Mouse (Mus musculus) MEL (cell line): ENCODE measurements around the gene Aip. TPM values are rescaled to one million over a fixed set of nuclear protein-coding genes. Genes with fewer than 3 reads are reported as not detected.

ENCODE experiments used
- DNase-seq: peaks from one replicate; pipeline ENCODE4 v3.0.0; 2011; ENCODE audit warnings: low read depth, low spot score
- H3K27ac ChIP-seq: 2 replicates; pipeline ENCODE4 v1.5.1; 2012; ENCODE audit warnings: low read depth, mild to moderate bottlenecking, control low read depth, low read length, moderate library complexity; ENCODE audit not compliant: control insufficient read depth
- H3K27me3 ChIP-seq, 2 experiments: fragments of 150-350 bp in 1 of 2; sonication (generic) in 1 of 2; 2 replicates each; pipeline ENCODE4 v1.6.1; 2012; ENCODE audit warnings: low read length in 2 of 2, mild to moderate bottlenecking in 2 of 2, improper control_type of control experiment in 1 of 2, moderate library complexity in 1 of 2; ENCODE audit not compliant: insufficient read depth in 2 of 2, control insufficient read depth in 1 of 2
- H3K36me3 ChIP-seq, 2 experiments: 2 replicates each; pipeline ENCODE4 v1.6.1; 2012 to 2014; ENCODE audit warnings: low read length in 2 of 2, improper control_type of control experiment in 1 of 2, inconsistent platforms in 1 of 2, mild to moderate bottlenecking in 1 of 2; ENCODE audit not compliant: insufficient read depth in 2 of 2, control insufficient read depth in 1 of 2
- H3K4me1 ChIP-seq, 2 experiments: fragments of 150-350 bp in 1 of 2; sonication (generic) in 1 of 2; 2 replicates each; pipeline ENCODE4 v1.6.1; 2012; ENCODE audit warnings: low read length in 2 of 2, improper control_type of control experiment in 1 of 2, mild to moderate bottlenecking in 1 of 2; ENCODE audit not compliant: insufficient read depth in 2 of 2, control insufficient read depth in 1 of 2
- H3K4me3 ChIP-seq, 2 experiments: fragments of 150-350 bp in 1 of 2; sonication (generic) in 1 of 2; 2 replicates each; pipeline ENCODE4 v1.5.1; 2012; ENCODE audit warnings: low read depth in 2 of 2, low read length in 2 of 2, mild to moderate bottlenecking in 2 of 2, moderate library complexity in 2 of 2, control low read depth in 1 of 2, improper control_type of control experiment in 1 of 2; ENCODE audit not compliant: control insufficient read depth in 1 of 2, insufficient read depth in 1 of 2
- H3K79me2 ChIP-seq: 2 replicates; pipeline ENCODE4 v1.6.1; 2012; ENCODE audit warnings: mild to moderate bottlenecking, low read length, moderate library complexity; ENCODE audit not compliant: control insufficient read depth, poor library complexity, insufficient read depth
- H3K9ac ChIP-seq: 2 replicates; pipeline ENCODE4 v1.6.1; 2012; ENCODE audit warnings: low read depth, mild to moderate bottlenecking, control low read depth, low read length, moderate library complexity; ENCODE audit not compliant: control insufficient read depth, poor library complexity, severe bottlenecking
- H3K9me3 ChIP-seq: fragments of 150-350 bp; sonication (generic); replicated peaks from 2 replicates; pipeline ENCODE4 v1.6.1; 2012; ENCODE audit warnings: mild to moderate bottlenecking, low read length, improper control_type of control experiment, moderate library complexity; ENCODE audit not compliant: insufficient read depth
- BHLHE40 ChIP-seq: IDR thresholded peaks from 2 replicates; pipeline ENCODE4 v1.6.1; 2012; ENCODE audit warnings: low read depth, mild to moderate bottlenecking, inconsistent platforms, low read length, improper control_type of control experiment, borderline replicate concordance
- CHD1 ChIP-seq: IDR thresholded peaks from 2 replicates; pipeline ENCODE4 v1.6.1; 2012; ENCODE audit warnings: low read depth, mild to moderate bottlenecking, inconsistent platforms, low read length, improper control_type of control experiment
- CHD2 ChIP-seq: IDR thresholded peaks from 2 replicates; pipeline ENCODE4 v1.6.1; 2011; ENCODE audit warnings: low read length, improper control_type of control experiment
- CTCF ChIP-seq, 3 experiments: IDR thresholded peaks in 2 of 3; conservative IDR thresholded peaks in 1 of 3; 2 replicates each; pipeline ENCODE4 v1.5.1; 2011 to 2012; ENCODE audit warnings: low read length in 3 of 3, low read depth in 2 of 3, mild to moderate bottlenecking in 2 of 3, improper control_type of control experiment in 1 of 3, inconsistent platforms in 1 of 3, mixed read lengths in 1 of 3, moderate library complexity in 1 of 3; ENCODE audit not compliant: control insufficient read depth in 1 of 3, insufficient read depth in 1 of 3, poor library complexity in 1 of 3, severe bottlenecking in 1 of 3
- E2F4 ChIP-seq: IDR thresholded peaks from 2 replicates; pipeline ENCODE4 v1.6.1; 2011; ENCODE audit warnings: low read depth, low read length, improper control_type of control experiment, borderline replicate concordance
- ELF1 ChIP-seq: IDR thresholded peaks from 2 replicates; pipeline ENCODE4 v1.6.1; 2014; ENCODE audit warnings: low read depth, mild to moderate bottlenecking, inconsistent platforms, low read length, improper control_type of control experiment, moderate library complexity
- ETS1 ChIP-seq: IDR thresholded peaks from 2 replicates; pipeline ENCODE4 v1.6.1; 2012; ENCODE audit warnings: low read depth, mild to moderate bottlenecking, inconsistent platforms, low read length, improper control_type of control experiment, moderate library complexity
- GABPA ChIP-seq: IDR thresholded peaks from 2 replicates; pipeline ENCODE4 v1.6.1; 2012; ENCODE audit warnings: low read depth, mild to moderate bottlenecking, inconsistent platforms, low read length, improper control_type of control experiment, moderate library complexity
- GATA1 ChIP-seq: IDR thresholded peaks from 2 replicates; pipeline ENCODE4 v1.6.1; 2011; ENCODE audit warnings: low read depth, low read length, improper control_type of control experiment
- KAT2A ChIP-seq: conservative IDR thresholded peaks from 2 replicates; pipeline ENCODE4 v1.6.1; 2012; ENCODE audit warnings: low read depth, low read length, improper control_type of control experiment, inconsistent platforms
- MAFK ChIP-seq: IDR thresholded peaks from 2 replicates; pipeline ENCODE4 v1.6.1; 2011; ENCODE audit warnings: low read depth, mild to moderate bottlenecking, low read length, improper control_type of control experiment, borderline replicate concordance
- MAX ChIP-seq: IDR thresholded peaks from 2 replicates; pipeline ENCODE4 v1.6.1; 2011; ENCODE audit warnings: low read length, improper control_type of control experiment
- MEF2A ChIP-seq: IDR thresholded peaks from 2 replicates; pipeline ENCODE4 v1.6.1; 2014; ENCODE audit warnings: low read depth, mild to moderate bottlenecking, inconsistent platforms, low read length, improper control_type of control experiment; ENCODE audit not compliant: poor library complexity, insufficient replicate concordance, severe bottlenecking; ENCODE audit errors: extremely low read depth
- MXI1 ChIP-seq: IDR thresholded peaks from 2 replicates; pipeline ENCODE4 v1.6.1; 2011; ENCODE audit warnings: mild to moderate bottlenecking, low read depth, low read length, improper control_type of control experiment
- MYB ChIP-seq: IDR thresholded peaks from 2 replicates; pipeline ENCODE4 v1.6.1; 2011; ENCODE audit warnings: mild to moderate bottlenecking, low read depth, low read length, improper control_type of control experiment
- MYC ChIP-seq: IDR thresholded peaks from 2 replicates; pipeline ENCODE4 v1.6.1; 2011; ENCODE audit warnings: low read depth, mild to moderate bottlenecking, low read length, improper control_type of control experiment, moderate library complexity
- NELFE ChIP-seq: IDR thresholded peaks from 2 replicates; pipeline ENCODE4 v1.6.1; 2011; ENCODE audit warnings: low read depth, low read length, improper control_type of control experiment
- NRF1 ChIP-seq: IDR thresholded peaks from 2 replicates; pipeline ENCODE4 v1.6.1; 2014; ENCODE audit warnings: low read depth, mild to moderate bottlenecking, inconsistent platforms, low read length, improper control_type of control experiment, moderate library complexity; ENCODE audit not compliant: poor library complexity, insufficient read depth, severe bottlenecking
- POLR2A ChIP-seq, 2 experiments: IDR thresholded peaks; 2 replicates each; pipeline ENCODE4 v1.6.1; 2011 to 2012; ENCODE audit warnings: low read length in 2 of 2, mild to moderate bottlenecking in 2 of 2, control low read depth in 1 of 2, improper control_type of control experiment in 1 of 2, low read depth in 1 of 2, moderate library complexity in 1 of 2; ENCODE audit not compliant: control insufficient read depth in 1 of 2, insufficient read depth in 1 of 2, poor library complexity in 1 of 2
- POLR2AphosphoS5 ChIP-seq: IDR thresholded peaks from 2 replicates; pipeline ENCODE4 v1.6.1; 2012; ENCODE audit warnings: low read depth, borderline replicate concordance, mild to moderate bottlenecking, inconsistent platforms, low read length, moderate library complexity, mixed read lengths
- RCOR1 ChIP-seq: IDR thresholded peaks from 2 replicates; pipeline ENCODE4 v1.6.1; 2012; ENCODE audit warnings: low read depth, mild to moderate bottlenecking, inconsistent platforms, low read length, improper control_type of control experiment
- SMC3 ChIP-seq: IDR thresholded peaks from 2 replicates; pipeline ENCODE4 v1.6.1; 2011; ENCODE audit warnings: low read depth, low read length, improper control_type of control experiment
- TAL1 ChIP-seq: IDR thresholded peaks from 2 replicates; pipeline ENCODE4 v1.6.1; 2012; ENCODE audit warnings: mild to moderate bottlenecking, inconsistent platforms, low read length, moderate library complexity, mixed read lengths
- TCF12 ChIP-seq: IDR thresholded peaks from 2 replicates; pipeline ENCODE4 v1.6.1; 2014; ENCODE audit warnings: low read depth, mild to moderate bottlenecking, inconsistent platforms, low read length, improper control_type of control experiment, moderate library complexity
- ZC3H11A ChIP-seq: IDR thresholded peaks from 2 replicates; pipeline ENCODE4 v1.6.1; 2012; ENCODE audit warnings: low read depth, mild to moderate bottlenecking, inconsistent platforms, low read length, improper control_type of control experiment
- ZKSCAN1 ChIP-seq: IDR thresholded peaks from 2 replicates; pipeline ENCODE4 v1.6.1; 2012; ENCODE audit warnings: low read depth, mild to moderate bottlenecking, inconsistent platforms, low read length, improper control_type of control experiment, moderate library complexity
- ZMIZ1 ChIP-seq: IDR thresholded peaks from 2 replicates; pipeline ENCODE4 v1.6.1; 2012; ENCODE audit warnings: low read depth, mild to moderate bottlenecking, inconsistent platforms, low read length, improper control_type of control experiment, moderate library complexity
- ZNF384 ChIP-seq: IDR thresholded peaks from 2 replicates; pipeline ENCODE4 v1.6.1; 2012; ENCODE audit warnings: low read depth, mild to moderate bottlenecking, inconsistent platforms, low read length, improper control_type of control experiment
- polyA plus RNA-seq, 2 experiments: library from polyadenylated mRNA; stranded (reverse) in 1 of 2; unstranded in 1 of 2; fragments of >175 nt in 1 of 2; fragments of >200 nt in 1 of 2; gene quantifications; 2 replicates each; pipeline versions ENCODE4 v1.2.1 to v1.2.4; 2012; ENCODE audit warnings: low replicate concordance in 2 of 2, low read depth in 1 of 2; ENCODE audit not compliant: insufficient read length in 2 of 2, insufficient read depth in 1 of 2, missing spikeins in 1 of 2
- total RNA-seq: library from RNA; depleted of rRNA; stranded (reverse); fragments of 300-350 nt; gene quantifications from 2 replicates; pipeline ENCODE4 v1.2.3, GENCODE M21; 2012

Aip gene
- total and polyA plus RNA-seq, 3 experiments: 37.8 to 101 TPM; not detected in 1

DNA sequence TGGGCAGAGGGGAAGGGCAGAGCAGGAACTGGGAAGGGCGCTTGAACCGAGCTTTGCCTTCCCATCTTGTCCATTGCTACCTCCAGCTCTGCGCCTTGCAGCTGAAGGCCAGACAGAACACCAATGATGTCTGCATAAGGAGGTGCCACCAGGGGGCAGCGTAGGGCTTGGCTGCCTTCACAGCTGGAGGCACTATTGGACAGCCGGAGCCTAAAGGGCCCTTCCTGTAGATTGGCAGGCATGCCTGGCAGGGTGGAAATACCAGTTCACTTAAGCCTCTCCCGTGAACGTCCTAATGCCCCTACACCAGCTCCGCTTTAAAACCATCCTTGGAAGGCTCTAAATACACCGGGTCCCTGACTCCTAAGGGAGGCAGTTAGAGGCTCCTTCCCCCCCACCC, 26.6 kb downstream of the Aip start (continued):
- TF ChIP-seq E2F4: no peak
- 0 out of 2 replicates have a peak, but pooled peaks have one; percentile 13 for TF ChIP-seq NELFE

DNA sequence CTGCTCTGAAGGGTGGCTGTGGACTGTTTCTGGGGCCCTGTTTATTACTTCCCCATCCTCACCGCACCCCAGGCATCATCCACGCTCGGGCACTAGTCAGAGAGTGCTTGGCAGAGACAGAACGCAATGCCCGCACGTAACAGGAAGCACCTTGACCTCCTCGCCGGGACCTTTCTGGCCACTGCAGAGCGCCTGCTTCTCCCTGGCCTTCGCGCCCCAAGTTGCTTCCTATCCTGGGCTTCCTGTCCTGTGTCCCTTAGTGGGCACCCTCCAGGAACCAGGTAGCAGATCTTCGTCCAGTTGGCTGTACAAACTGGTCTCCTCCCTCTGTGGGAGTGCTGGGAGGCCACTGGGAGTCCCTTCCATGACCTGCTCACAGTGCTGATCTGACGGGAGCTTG, 27.2 kb downstream of the Aip start:
- no peaks in the 10 kb centered on the region for H3K9me3 ChIP-seq
- no peak overlapping the region for H3K27ac ChIP-seq
- no peaks in the 10 kb centered on the region for H3K27me3 ChIP-seq
- no peak for TF ChIP-seq NRF1
- TF ChIP-seq, all 39 proteins: peak for 0
- 0 out of 2 replicates have a peak overlapping the region, but pooled peaks have one; percentile 80 for H3K9ac ChIP-seq
- H3K36me3 ChIP-seq: peaks cover 0 to 13% of the 10 kb centered on the region in 2 experiments; a peak in 2 of 4 replicates
- no peak overlapping the region; a peak in 1 of 4 replicates for H3K4me3 ChIP-seq
- peaks cover 8% of the 10 kb centered on the region for H3K79me2 ChIP-seq
- DNase-seq: no peak
- peaks cover 0 to 21% of the 10 kb centered on the region in 2 experiments; a peak in 3 of 4 replicates for H3K4me1 ChIP-seq

DNA sequence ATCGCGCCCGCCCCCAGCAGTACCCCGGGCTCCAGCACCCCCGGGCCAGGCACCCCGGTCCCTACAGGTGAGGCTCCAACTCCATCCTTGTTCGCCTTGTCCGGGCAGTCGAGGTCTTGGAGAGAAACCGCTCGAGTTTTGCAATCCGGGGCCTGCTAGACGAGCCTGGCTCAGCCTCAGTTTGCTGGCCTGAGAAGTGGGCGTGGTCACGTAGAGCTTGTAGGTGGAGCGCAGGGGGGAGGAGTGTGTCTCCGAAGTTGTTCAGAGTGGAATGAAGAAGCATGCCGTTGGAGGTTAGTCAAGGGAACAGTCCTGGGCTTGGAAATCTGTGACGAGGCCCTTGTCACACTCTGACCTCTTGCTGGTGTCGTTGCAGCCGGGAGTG, 28.2 kb downstream of the Aip start:
- Histone ChIP-seq H3K36me3 (peaks cover 0 to 13% of the 10 kb centered on the region in 2 experiments; a peak in 2 of 4 replicates), H3K27me3 (no peaks in the 10 kb centered on the region), H3K79me2 (peaks cover 8% of the 10 kb centered on the region), H3K9me3 (no peaks in the 10 kb centered on the region), H3K9ac (peak overlapping the region; percentile 80), H3K27ac (peak overlapping the region; percentile 76), H3K4me3 (peak overlapping the region; percentile 72 to 93), H3K4me1 (peaks cover 0 to 24% of the 10 kb centered on the region in 2 experiments; a peak in 3 of 4 replicates)
- peak; percentile 95 for DNase-seq
- TF ChIP-seq ZNF384: no peak
- TF ChIP-seq GATA1: no peak
- TF ChIP-seq ZC3H11A: no peak
- TF ChIP-seq ZMIZ1: no peak
- no peak for TF ChIP-seq KAT2A
- no peak for TF ChIP-seq MAFK
- no peak for TF ChIP-seq BHLHE40
- TF ChIP-seq ZKSCAN1: no peak
- TF ChIP-seq E2F4: no peak
- no peak for TF ChIP-seq ELF1
- TF ChIP-seq GABPA: no peak
- peak; percentile 50; the same call in 1 of the 2 replicates for TF ChIP-seq MAX
- TF ChIP-seq CHD2: no peak
- TF ChIP-seq MYC: no peak
- TF ChIP-seq MXI1: peak; percentile 89; the same call in 1 of the 2 replicates
- TF ChIP-seq CHD1: no peak
- no peak for TF ChIP-seq RCOR1
- no peak for TF ChIP-seq POLR2AphosphoS5
- TF ChIP-seq POLR2A (IDR thresholded peaks at IDR 0.05; ENCODE audit: control insufficient read depth in 1 of 2, insufficient read depth in 1 of 2, low read depth in 1 of 2, low read length in 2 of 2, poor library complexity in 1 of 2): peak in 1 of 2 experiments; percentile 50; a peak in 1 of 4 replicates
- 0 out of 2 replicates have a peak, but pooled peaks have one; percentile 12 for TF ChIP-seq SMC3
- TF ChIP-seq MYB: 0 out of 2 replicates have a peak, but pooled peaks have one; percentile 11
- no peak for TF ChIP-seq TCF12
- TF ChIP-seq CTCF (IDR thresholded peaks at IDR 0.05 in 2 of 3, conservative IDR thresholded peaks at IDR 0.05 in 1 of 3; ENCODE audit: control insufficient read depth in 1 of 3, insufficient read depth in 1 of 3, low read depth in 2 of 3, low read length in 3 of 3, poor library complexity in 1 of 3, severe bottlenecking in 1 of 3): no peak
- TF ChIP-seq ETS1: peak; percentile 27; the same call in 1 of the 2 replicates
- no peak for TF ChIP-seq MEF2A
- no peak for TF ChIP-seq TAL1
